In the genomic region with DNA sequence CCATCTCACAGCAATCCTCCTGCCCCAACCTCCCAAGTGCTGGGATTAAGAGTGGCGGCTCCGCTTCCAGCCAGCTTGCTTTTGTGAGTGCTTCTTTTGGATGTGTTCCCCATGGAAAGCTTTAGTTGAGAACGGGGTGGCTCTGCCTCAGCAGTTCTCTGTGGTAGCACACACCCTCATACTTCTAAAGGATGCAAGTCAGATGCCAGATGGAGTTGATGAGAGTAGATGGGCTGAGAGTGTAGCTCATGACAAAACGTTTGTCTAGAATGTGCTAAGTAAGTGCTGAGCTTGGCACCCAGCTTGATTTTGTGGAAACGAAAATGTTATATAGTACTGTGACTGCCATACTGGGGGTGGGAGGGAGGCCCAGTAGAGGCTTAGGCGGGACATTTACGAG, we compare ENCODE assay signal across 18 mouse cellular contexts. TPM values are rescaled to one million over a fixed set of nuclear protein-coding genes. Genes with fewer than 3 reads are reported as not detected.
DNase-seq lines count a peak whose midpoint lies in the region.
"Had no signal": no experiment of that assay in that cellular context is flagged by ENCODE, and none has a peak within 500 bp of the region (broad histone marks: within the 10 kb centered on the region; RNA-seq: fewer than 3 reads in every experiment).

No protein-coding gene starts in this region.

- peak; percentile 26 to 62 for DNase-seq in layer of hippocampus, adult 18-20 months (ENCODE audit: low spot score in 2 of 2)
- no peak for DNase-seq in layer of hippocampus, postnatal 10 days (ENCODE audit: low spot score in 2 of 2)
- DNase-seq in right cerebral cortex, adult 18-20 months = peak; percentile 62
- no peak for DNase-seq in right cerebral cortex, postnatal 4 days
- DNase-seq in layer of hippocampus, adult 9-11 months = peak; percentile 54
- DNase-seq in telencephalon, adult 2 months (ENCODE audit: low read depth, low spot score) = peak; percentile 85
- no peak for DNase-seq in spleen, postnatal 4 days (ENCODE audit: low spot score in 2 of 2)
- DNase-seq: adrenal gland, postnatal 25 days; cerebellum, adult 9-10 months; gastrocnemius, postnatal 36 days; heart, postnatal 36 days; kidney, adult 11 months; kidney, postnatal 4 days; liver, postnatal 0 days; thymus, postnatal 14 days had no signal

RNA-seq across cellular contexts. Expression of a gene that starts 33.4 kb away (rescaled TPM):
- total RNA-seq in layer of hippocampus, adult 18-20 months (2021) = 10 to 100 TPM in 1 of 2 experiments, 1 to 10 TPM in 1; 9.9 to 12.9 TPM
- total RNA-seq in layer of hippocampus, postnatal 10 days (2021) = 10 to 100 TPM in 1 of 2 experiments, 1 to 10 TPM in 1; 9.2 to 11.1 TPM

RNA-seq across cellular contexts. Expression of a gene that starts 37.0 kb away (rescaled TPM):
- 100 to 1,000 TPM; 320 to 324 TPM for total RNA-seq in layer of hippocampus, adult 18-20 months (2021)
- total RNA-seq in layer of hippocampus, postnatal 10 days (2021) = 100 to 1,000 TPM; 337 to 348 TPM

RNA-seq across cellular contexts. Expression of a gene that starts 49.3 kb away (rescaled TPM):
- total RNA-seq in layer of hippocampus, adult 18-20 months (2021) = not detected
- total RNA-seq in layer of hippocampus, postnatal 10 days (2021) = under 1 TPM in 1 of 2 experiments, not detected in 1; 0.09 TPM
- total RNA-seq: adrenal gland, postnatal 25 days; ES-E14; gastrocnemius, adult 18-20 months; gastrocnemius, postnatal 36 days; heart, adult 8-10 months had no signal

Comparison
In these comparisons a context has a peak if more than half of its experiments do, and no peak if none do; other contexts are left out.
1. DNase-seq: peak in layer of hippocampus, adult 18-20 months (2 of 2), right cerebral cortex, adult 18-20 months (single experiment), layer of hippocampus, adult 9-11 months (single experiment) and telencephalon, adult 2 months (single experiment); none in layer of hippocampus, postnatal 10 days (0 of 2), right cerebral cortex, postnatal 4 days (single experiment) and spleen, postnatal 4 days (0 of 2).